Mouse (Mus musculus) adrenal gland, postnatal 36 days (tissue): ENCODE measurements around the gene Gm10681. TPM values are rescaled to one million over a fixed set of nuclear protein-coding genes. Genes with fewer than 3 reads are reported as not detected.
"Not testable (repeated sequence)": the region's sequence is repeated elsewhere in the genome, so short reads cannot be mapped to it uniquely, and the experiment has no call there.

Source experiments
- DNase-seq, 2 experiments: peaks; one replicate each; pipeline ENCODE4 v3.0.0; 2021; ENCODE audit warnings: mixed read lengths in 1 of 2
- total RNA-seq, 2 experiments: library from RNA; stranded (reverse); gene quantifications; 2 replicates each; pipeline ENCODE4 v1.2.3; 2021

Gm10681 gene
- total RNA-seq, 2 experiments from 2014 or later: not detected

- not testable (repeated sequence) for DNase-seq
Measured at GRCm38 (mm10) chr3:98510414-98510813, 78.2 kb downstream of the Gm10681 start, which contains the start of gene Hsd3b4. TSS of gene Hsd3b4 (minus strand) at chr3:98510514.

- DNase-seq: not testable (repeated sequence)
Measured at GRCm38 (mm10) chr3:98507229-98507628, 81.4 kb downstream of the Gm10681 start.

Other genes starting within 250 kb of the Gm10681 start
- gene Phgdh, start 248.8 kb downstream of the Gm10681 start, total RNA-seq: 10 to 100 TPM; 14.7 to 16.0 TPM
- gene Zfp697, start 206.3 kb downstream of the Gm10681 start, total RNA-seq: 1 to 10 TPM; 5.1 to 5.8 TPM
- gene Gm4450, start 131.7 kb downstream of the Gm10681 start, total RNA-seq: not detected
- gene Hsd3b4, start 78.3 kb downstream of the Gm10681 start, total RNA-seq: not detected
- not detected for gene Hsd3b5, start 41.4 kb upstream of the Gm10681 start, total RNA-seq
- under 1 TPM in 1 of 2 experiments, not detected in 1; 0.10 TPM for gene Hsd3b2, start 135.7 kb upstream of the Gm10681 start, total RNA-seq
- not detected for gene Hsd3b3, start 174.3 kb upstream of the Gm10681 start, total RNA-seq
- gene Hsd3b6, start 225.6 kb upstream of the Gm10681 start, total RNA-seq: 100 to 1,000 TPM in 1 of 2 experiments, 10 to 100 TPM in 1; 71.8 to 159 TPM